Mouse (Mus musculus): ENCODE results near the gene Rasgrf1.

The Rasgrf1 gene

GRCm38 (mm10) chr9:90068786-90069185 is 159.1 kb downstream of the Rasgrf1 start:
- Histone ChIP-seq H3K36me3 (ENCODE audit: insufficient read depth, low read length) (no peaks in the 10 kb centered on the region), H3K9me3 (ENCODE audit: low read length) (no peaks in the 10 kb centered on the region), H3K4me3 (replicated peaks; ENCODE audit: low read length) (no peak overlapping the region), H3K27me3 (ENCODE audit: insufficient read depth, low read length) (peaks cover 10% of the 10 kb centered on the region; the same call in 1 of the 2 replicates), H3K4me1 (replicated peaks; ENCODE audit: low read depth, low read length) (no peaks in the 10 kb centered on the region)
- TF ChIP-seq POU5F1 (IDR thresholded peaks at IDR 0.05; ENCODE audit: borderline replicate concordance, low read length) = no peak
- no peak for TF ChIP-seq CTCF (conservative IDR thresholded peaks at IDR 0.05; ENCODE audit: low read length)
- no peak for TF ChIP-seq NANOG (IDR thresholded peaks at IDR 0.05; ENCODE audit: borderline replicate concordance, low read length)

- Histone ChIP-seq H3K27me3 (ENCODE audit: insufficient read depth, low read length) (peaks cover 14% of the 10 kb centered on the region), H3K9me3 (ENCODE audit: low read length) (no peaks in the 10 kb centered on the region), H3K36me3 (ENCODE audit: insufficient read depth, low read length) (no peaks in the 10 kb centered on the region), H3K4me3 (replicated peaks; ENCODE audit: low read length) (no peak overlapping the region), H3K4me1 (replicated peaks; ENCODE audit: low read depth, low read length) (no peaks in the 10 kb centered on the region)
- TF ChIP-seq POU5F1 (IDR thresholded peaks at IDR 0.05; ENCODE audit: borderline replicate concordance, low read length) (no peak), NANOG (IDR thresholded peaks at IDR 0.05; ENCODE audit: borderline replicate concordance, low read length) (no peak), CTCF (conservative IDR thresholded peaks at IDR 0.05; ENCODE audit: low read length) (no peak)
Measured at GRCm38 (mm10) chr9:90069485-90069884, 159.8 kb downstream of the Rasgrf1 start.

GRCm38 (mm10) chr9:90070174-90070573 is 160.5 kb downstream of the Rasgrf1 start:
- no peak overlapping the region for H3K4me3 ChIP-seq (replicated peaks; ENCODE audit: low read length)
- H3K4me1 ChIP-seq (replicated peaks; ENCODE audit: low read depth, low read length) = no peaks in the 10 kb centered on the region

GRCm38 (mm10) chr9:90075336-90075735 is 165.6 kb downstream of the Rasgrf1 start:
- peaks cover 10% of the 10 kb centered on the region for H3K27me3 ChIP-seq (ENCODE audit: insufficient read depth, low read length)
- H3K4me3 ChIP-seq (replicated peaks; ENCODE audit: low read length) = no peak overlapping the region
- H3K36me3 ChIP-seq (ENCODE audit: insufficient read depth, low read length) = no peaks in the 10 kb centered on the region
- TF ChIP-seq NANOG (IDR thresholded peaks at IDR 0.05; ENCODE audit: borderline replicate concordance, low read length) (no peak), CTCF (conservative IDR thresholded peaks at IDR 0.05; ENCODE audit: low read length) (no peak), POU5F1 (IDR thresholded peaks at IDR 0.05; ENCODE audit: borderline replicate concordance, low read length) (no peak)
- no peaks in the 10 kb centered on the region for H3K9me3 ChIP-seq (ENCODE audit: low read length)
- no peaks in the 10 kb centered on the region for H3K4me1 ChIP-seq (replicated peaks; ENCODE audit: low read depth, low read length)

More at GRCm38 (mm10) chr9:90070174-90070573, 160.5 kb downstream of the Rasgrf1 start:
- Histone ChIP-seq H3K27me3 (ENCODE audit: insufficient read depth, low read length) (peaks cover 14% of the 10 kb centered on the region), H3K36me3 (ENCODE audit: insufficient read depth, low read length) (no peaks in the 10 kb centered on the region), H3K9me3 (ENCODE audit: low read length) (no peaks in the 10 kb centered on the region)
- TF ChIP-seq POU5F1 (IDR thresholded peaks at IDR 0.05; ENCODE audit: borderline replicate concordance, low read length) (no peak), NANOG (IDR thresholded peaks at IDR 0.05; ENCODE audit: borderline replicate concordance, low read length) (no peak), CTCF (conservative IDR thresholded peaks at IDR 0.05; ENCODE audit: low read length) (no peak)

- TF ChIP-seq NANOG (IDR thresholded peaks at IDR 0.05; ENCODE audit: borderline replicate concordance, low read length) (no peak), POU5F1 (IDR thresholded peaks at IDR 0.05; ENCODE audit: borderline replicate concordance, low read length) (no peak), CTCF (conservative IDR thresholded peaks at IDR 0.05; ENCODE audit: low read length) (no peak)
Measured at GRCm38 (mm10) chr9:90076131-90076530, 166.4 kb downstream of the Rasgrf1 start.

More at GRCm38 (mm10) chr9:90076131-90076530, 166.4 kb downstream of the Rasgrf1 start:
- Histone ChIP-seq H3K4me1 (replicated peaks; ENCODE audit: low read depth, low read length) (no peaks in the 10 kb centered on the region), H3K36me3 (ENCODE audit: insufficient read depth, low read length) (no peaks in the 10 kb centered on the region), H3K4me3 (replicated peaks; ENCODE audit: low read length) (no peak overlapping the region), H3K9me3 (ENCODE audit: low read length) (no peaks in the 10 kb centered on the region), H3K27me3 (ENCODE audit: insufficient read depth, low read length) (peaks cover 10% of the 10 kb centered on the region)

Measured in E14TG2a.4 (cell line).